Mouse (Mus musculus): ENCODE measurements around the gene Aars2. TPM values are rescaled to one million over a fixed set of nuclear protein-coding genes. Genes with fewer than 3 reads are reported as not detected.

Gene Aars2
- polyA plus RNA-seq, 1 experiment from 2014 or later: 25.2 TPM

DNA sequence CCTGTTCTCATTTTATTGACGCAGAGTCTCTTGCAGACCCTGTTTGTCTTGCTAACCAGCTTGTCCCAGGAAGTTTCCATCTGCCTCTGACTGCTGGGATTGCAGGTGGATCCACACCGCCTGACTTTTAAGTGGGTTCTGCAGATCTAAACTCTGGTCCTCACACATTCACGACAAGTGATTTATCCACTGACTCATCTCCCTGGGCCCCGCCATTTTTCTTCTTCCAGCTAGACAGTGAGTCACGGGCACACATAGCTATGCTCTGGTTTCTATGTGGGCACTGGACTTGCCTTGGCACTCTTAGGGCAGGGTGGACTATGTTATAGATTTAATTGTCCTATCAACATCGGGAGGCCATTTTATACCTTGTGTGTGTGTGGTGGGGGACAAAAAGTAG lies 16.9 kb upstream of the Aars2 start:
- no peak overlapping the region for H3K27ac ChIP-seq (ENCODE audit: low read depth, low read length)
- DNase-seq (ENCODE audit: low spot score) (no peak), ATAC-seq (replicated peaks; ENCODE audit: low FRiP score) (no peak)
- no peak overlapping the region for H3K9ac ChIP-seq (ENCODE audit: low read length)
- no peaks in the 10 kb centered on the region for H3K36me3 ChIP-seq (ENCODE audit: control insufficient read depth, insufficient read depth, low read length)
- H3K4me3 ChIP-seq (ENCODE audit: low read depth, low read length): no peak overlapping the region
- H3K9me3 ChIP-seq (ENCODE audit: control insufficient read depth, low read length): no peaks in the 10 kb centered on the region
- H3K4me1 ChIP-seq (replicated peaks; ENCODE audit: control insufficient read depth, insufficient read depth, low read length): no peaks in the 10 kb centered on the region
- 85% methylated on average over 6 of the region's 6 CpGs for WGBS
- no peaks in the 10 kb centered on the region for H3K27me3 ChIP-seq (ENCODE audit: control insufficient read depth, insufficient read depth, low read length)
- H3K4me2 ChIP-seq (ENCODE audit: low read depth, low read length, severe bottlenecking): no peak overlapping the region

DNA sequence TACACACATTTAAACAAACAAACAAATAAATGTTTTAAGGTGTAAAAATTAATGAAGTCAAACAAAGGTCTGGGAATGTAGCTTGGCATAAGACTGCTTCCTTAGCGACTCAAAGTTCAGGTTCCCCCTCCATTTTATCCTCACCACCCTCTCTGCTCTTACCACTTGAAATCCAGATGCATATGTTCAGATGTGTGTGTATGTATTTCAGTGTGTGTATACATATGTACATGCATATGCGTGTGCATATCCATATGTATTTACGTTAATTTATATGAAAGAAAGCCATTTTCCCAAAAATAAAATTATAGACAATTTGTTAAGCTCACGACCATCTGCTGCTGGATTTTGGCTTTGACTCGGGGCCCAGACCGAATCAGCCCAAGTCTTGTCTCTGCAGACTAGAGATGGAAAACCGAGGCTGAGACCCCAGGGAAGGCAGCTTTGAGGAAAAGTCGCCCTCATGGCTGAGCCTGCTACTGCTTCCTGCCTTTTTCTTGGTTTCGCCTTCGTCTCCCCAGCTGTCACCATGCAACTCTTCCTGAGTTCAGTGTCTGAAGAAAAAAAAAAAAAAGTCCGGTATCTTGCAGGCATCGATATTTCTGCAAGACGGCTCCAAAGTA lies 16.0 kb upstream of the Aars2 start:
- Histone ChIP-seq H3K4me1 (replicated peaks; ENCODE audit: control insufficient read depth, insufficient read depth, low read length) (no peaks in the 10 kb centered on the region), H3K9ac (ENCODE audit: low read length) (no peak overlapping the region), H3K36me3 (ENCODE audit: control insufficient read depth, insufficient read depth, low read length) (no peaks in the 10 kb centered on the region), H3K27ac (ENCODE audit: low read depth, low read length) (no peak overlapping the region), H3K9me3 (ENCODE audit: control insufficient read depth, low read length) (no peaks in the 10 kb centered on the region), H3K27me3 (ENCODE audit: control insufficient read depth, insufficient read depth, low read length) (no peaks in the 10 kb centered on the region), H3K4me2 (ENCODE audit: low read depth, low read length, severe bottlenecking) (no peak overlapping the region), H3K4me3 (ENCODE audit: low read depth, low read length) (no peak overlapping the region)
- 82% methylated on average over 13 of the region's 13 CpGs for WGBS
- ATAC-seq (replicated peaks; ENCODE audit: low FRiP score) (no peak), DNase-seq (ENCODE audit: low spot score) (no peak)

- Histone ChIP-seq H3K4me2 (ENCODE audit: low read depth, low read length, severe bottlenecking) (no peak overlapping the region), H3K4me3 (ENCODE audit: low read depth, low read length) (no peak overlapping the region), H3K9ac (ENCODE audit: low read length) (no peak overlapping the region), H3K27ac (ENCODE audit: low read depth, low read length) (no peak overlapping the region), H3K4me1 (replicated peaks; ENCODE audit: control insufficient read depth, insufficient read depth, low read length) (no peaks in the 10 kb centered on the region), H3K36me3 (ENCODE audit: control insufficient read depth, insufficient read depth, low read length) (no peaks in the 10 kb centered on the region), H3K9me3 (ENCODE audit: control insufficient read depth, low read length) (no peaks in the 10 kb centered on the region), H3K27me3 (ENCODE audit: control insufficient read depth, insufficient read depth, low read length) (no peaks in the 10 kb centered on the region)
- no peak for DNase-seq (ENCODE audit: low spot score)
- 78% methylated on average over 11 of the region's 11 CpGs for WGBS
- ATAC-seq (replicated peaks; ENCODE audit: low FRiP score): no peak
Measured at GRCm38 (mm10) chr17:45495398-45495797, 11.2 kb upstream of the Aars2 start.

DNA sequence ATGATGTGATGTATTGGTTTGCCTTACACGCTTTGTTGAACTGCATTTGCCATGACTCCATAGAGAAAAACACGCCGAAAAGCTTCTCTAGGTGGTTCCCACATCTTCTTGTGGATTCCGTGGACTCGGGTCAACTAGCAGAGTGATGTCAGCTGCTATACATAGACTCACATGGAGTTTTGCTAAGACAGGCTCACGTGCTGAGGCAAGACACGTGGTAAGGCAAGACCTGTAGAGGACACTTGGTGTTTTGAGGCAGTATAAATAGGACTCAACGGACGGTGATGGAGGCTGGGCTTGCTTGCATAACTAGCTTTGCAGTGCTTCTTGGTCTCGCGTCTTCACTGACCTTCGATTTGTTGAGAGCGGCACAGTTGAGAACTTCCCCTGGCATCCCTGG lies 8.2 kb upstream of the Aars2 start:
- Histone ChIP-seq H3K27me3 (ENCODE audit: control insufficient read depth, insufficient read depth, low read length) (no peaks in the 10 kb centered on the region), H3K36me3 (ENCODE audit: control insufficient read depth, insufficient read depth, low read length) (no peaks in the 10 kb centered on the region), H3K9ac (ENCODE audit: low read length) (no peak overlapping the region), H3K4me2 (ENCODE audit: low read depth, low read length, severe bottlenecking) (no peak overlapping the region), H3K9me3 (ENCODE audit: control insufficient read depth, low read length) (no peaks in the 10 kb centered on the region), H3K4me3 (ENCODE audit: low read depth, low read length) (no peak overlapping the region), H3K27ac (ENCODE audit: low read depth, low read length) (no peak overlapping the region), H3K4me1 (replicated peaks; ENCODE audit: control insufficient read depth, insufficient read depth, low read length) (no peaks in the 10 kb centered on the region)
- DNase-seq (ENCODE audit: low spot score) (no peak), ATAC-seq (replicated peaks; ENCODE audit: low FRiP score) (no peak)
- 86% methylated on average over 13 of the region's 13 CpGs for WGBS

GRCm38 (mm10) chr17:45499516-45499915 lies 7.1 kb upstream of the Aars2 start:
- 51% methylated on average over 2 of the region's 2 CpGs for WGBS
- Histone ChIP-seq H3K9me3 (ENCODE audit: control insufficient read depth, low read length) (no peaks in the 10 kb centered on the region), H3K4me3 (ENCODE audit: low read depth, low read length) (no peak overlapping the region), H3K36me3 (ENCODE audit: control insufficient read depth, insufficient read depth, low read length) (no peaks in the 10 kb centered on the region), H3K27ac (ENCODE audit: low read depth, low read length) (no peak overlapping the region), H3K4me2 (ENCODE audit: low read depth, low read length, severe bottlenecking) (no peak overlapping the region), H3K4me1 (replicated peaks; ENCODE audit: control insufficient read depth, insufficient read depth, low read length) (no peaks in the 10 kb centered on the region), H3K9ac (ENCODE audit: low read length) (no peak overlapping the region), H3K27me3 (ENCODE audit: control insufficient read depth, insufficient read depth, low read length) (no peaks in the 10 kb centered on the region)
- no peak for ATAC-seq (replicated peaks; ENCODE audit: low FRiP score)
- no peak for DNase-seq (ENCODE audit: low spot score)

DNA sequence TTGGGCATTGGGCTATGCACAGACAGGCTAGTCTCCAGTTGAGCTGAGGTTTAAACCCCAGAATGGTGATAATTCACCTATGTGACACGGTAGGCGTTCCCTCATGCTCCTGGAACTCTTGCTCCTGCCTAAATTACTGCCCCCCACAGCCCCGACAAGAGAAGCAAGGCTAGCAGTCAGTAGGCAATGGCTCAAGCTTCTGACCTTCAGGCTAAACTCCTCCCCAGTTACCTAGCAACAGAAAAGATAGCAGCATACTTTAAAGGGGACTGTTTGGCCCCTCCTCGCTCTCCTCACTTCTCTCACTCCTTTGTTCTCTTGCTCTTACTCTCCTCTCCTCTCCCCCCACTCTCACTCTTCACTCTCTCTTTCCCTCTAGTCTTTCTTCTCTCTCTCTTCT lies 5.7 kb upstream of the Aars2 start:
- no peak overlapping the region for H3K4me3 ChIP-seq (ENCODE audit: low read depth, low read length)
- 48% methylated on average over 4 of the region's 4 CpGs for WGBS
- no peaks in the 10 kb centered on the region for H3K27me3 ChIP-seq (ENCODE audit: control insufficient read depth, insufficient read depth, low read length)
- no peak overlapping the region for H3K27ac ChIP-seq (ENCODE audit: low read depth, low read length)
- ATAC-seq (replicated peaks; ENCODE audit: low FRiP score) (no peak), DNase-seq (ENCODE audit: low spot score) (no peak)
- H3K9me3 ChIP-seq (ENCODE audit: control insufficient read depth, low read length): no peaks in the 10 kb centered on the region
- no peaks in the 10 kb centered on the region for H3K36me3 ChIP-seq (ENCODE audit: control insufficient read depth, insufficient read depth, low read length)
- H3K4me1 ChIP-seq (replicated peaks; ENCODE audit: control insufficient read depth, insufficient read depth, low read length): no peaks in the 10 kb centered on the region
- H3K4me2 ChIP-seq (ENCODE audit: low read depth, low read length, severe bottlenecking): no peak overlapping the region
- no peak overlapping the region for H3K9ac ChIP-seq (ENCODE audit: low read length)

DNA sequence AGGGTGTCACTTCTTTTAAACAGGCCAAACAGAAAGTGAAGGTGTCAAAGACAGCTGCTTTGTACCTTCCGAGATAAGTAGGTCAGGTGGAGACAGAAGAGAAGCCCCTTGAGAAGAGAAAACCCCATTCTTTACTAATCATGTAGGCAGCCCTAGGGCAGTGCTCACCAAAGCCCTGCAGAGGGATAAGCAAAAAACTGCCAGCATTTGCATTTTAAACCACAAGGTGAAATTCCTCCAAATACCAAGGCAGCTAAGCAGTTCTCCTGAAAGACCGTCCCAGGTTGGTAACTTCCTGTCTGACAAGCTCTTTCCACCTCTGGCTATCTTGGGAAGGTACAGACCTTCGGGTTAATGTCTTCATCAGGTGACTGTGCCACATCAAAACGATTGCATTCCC lies 4.3 kb upstream of the Aars2 start:
- no peaks in the 10 kb centered on the region; the same call in 1 of the 2 replicates for H3K4me1 ChIP-seq (replicated peaks; ENCODE audit: control insufficient read depth, insufficient read depth, low read length)
- H3K9me3 ChIP-seq (ENCODE audit: control insufficient read depth, low read length): no peaks in the 10 kb centered on the region
- ATAC-seq (replicated peaks; ENCODE audit: low FRiP score): no peak
- H3K27ac ChIP-seq (ENCODE audit: low read depth, low read length): no peak overlapping the region
- no peaks in the 10 kb centered on the region for H3K27me3 ChIP-seq (ENCODE audit: control insufficient read depth, insufficient read depth, low read length)
- H3K36me3 ChIP-seq (ENCODE audit: control insufficient read depth, insufficient read depth, low read length): no peaks in the 10 kb centered on the region
- no peak for DNase-seq (ENCODE audit: low spot score)
- no peak overlapping the region for H3K4me3 ChIP-seq (ENCODE audit: low read depth, low read length)
- H3K9ac ChIP-seq (ENCODE audit: low read length): no peak overlapping the region
- H3K4me2 ChIP-seq (ENCODE audit: low read depth, low read length, severe bottlenecking): no peak overlapping the region
- WGBS: 63% methylated on average over 4 of the region's 4 CpGs

GRCm38 (mm10) chr17:45503301-45503973 lies 3.2 kb upstream of the Aars2 start:
- Histone ChIP-seq H3K27me3 (ENCODE audit: control insufficient read depth, insufficient read depth, low read length) (no peaks in the 10 kb centered on the region), H3K36me3 (ENCODE audit: control insufficient read depth, insufficient read depth, low read length) (no peaks in the 10 kb centered on the region), H3K27ac (ENCODE audit: low read depth, low read length) (no peak overlapping the region), H3K9me3 (ENCODE audit: control insufficient read depth, low read length) (no peaks in the 10 kb centered on the region), H3K4me2 (ENCODE audit: low read depth, low read length, severe bottlenecking) (no peak overlapping the region), H3K4me3 (ENCODE audit: low read depth, low read length) (no peak overlapping the region), H3K4me1 (replicated peaks; ENCODE audit: control insufficient read depth, insufficient read depth, low read length) (no peaks in the 10 kb centered on the region; the same call in 1 of the 2 replicates), H3K9ac (ENCODE audit: low read length) (no peak overlapping the region)
- ATAC-seq (replicated peaks; ENCODE audit: low FRiP score) (no peak), DNase-seq (ENCODE audit: low spot score) (no peak)
- 65% methylated on average over 5 of the region's 5 CpGs for WGBS

GRCm38 (mm10) chr17:45505941-45506465 lies 638 bp upstream of the Aars2 start:
- 75% methylated on average over 6 of the region's 6 CpGs for WGBS
- no peaks in the 10 kb centered on the region for H3K27me3 ChIP-seq (ENCODE audit: control insufficient read depth, insufficient read depth, low read length)
- H3K36me3 ChIP-seq (ENCODE audit: control insufficient read depth, insufficient read depth, low read length): peaks cover 3% of the 10 kb centered on the region; the same call in 1 of the 2 replicates
- H3K27ac ChIP-seq (ENCODE audit: low read depth, low read length): no peak overlapping the region
- no peak for ATAC-seq (replicated peaks; ENCODE audit: low FRiP score)
- H3K4me3 ChIP-seq (ENCODE audit: low read depth, low read length): no peak overlapping the region
- no peak overlapping the region for H3K4me2 ChIP-seq (ENCODE audit: low read depth, low read length, severe bottlenecking)
- no peaks in the 10 kb centered on the region for H3K9me3 ChIP-seq (ENCODE audit: control insufficient read depth, low read length)
- no peak for DNase-seq (ENCODE audit: low spot score)
- no peak overlapping the region for H3K9ac ChIP-seq (ENCODE audit: low read length)
- no peaks in the 10 kb centered on the region; the same call in 1 of the 2 replicates for H3K4me1 ChIP-seq (replicated peaks; ENCODE audit: control insufficient read depth, insufficient read depth, low read length)
